Mouse (Mus musculus): Measurements from ENCODE around the gene Rbms1.

GRCm38 (mm10) chr2:60748585-60748984 lies 214.4 kb downstream of the Rbms1 start:
- TF ChIP-seq CTCF (IDR thresholded peaks at IDR 0.05; ENCODE audit: control insufficient read depth, insufficient read depth, insufficient read length) (no peak), CEBPB (IDR thresholded peaks at IDR 0.05; ENCODE audit: low read depth) (no peak), FOSL1 (IDR thresholded peaks at IDR 0.05; ENCODE audit: insufficient read depth, low read length, poor library complexity, severe bottlenecking) (no peak), MYOD1 (IDR thresholded peaks at IDR 0.05; ENCODE audit: control insufficient read depth, insufficient read length, low read depth) (no peak), USF1 (IDR thresholded peaks at IDR 0.05; ENCODE audit: low read depth) (no peak)

Data from C2C12 (cell line).